Mouse (Mus musculus) E14TG2a.4 (cell line): Measurements from ENCODE around the gene Trio.
"Not testable (repeated sequence)": the region's sequence is repeated elsewhere in the genome, so short reads cannot be mapped to it uniquely, and the experiment has no call there.

ENCODE experiments used
- H3K27me3 ChIP-seq: 2 replicates; pipeline ENCODE4 v1.6.1; 2014; ENCODE audit warnings: low read length, control low read depth; ENCODE audit not compliant: insufficient read depth
- H3K36me3 ChIP-seq: 2 replicates; pipeline ENCODE4 v1.6.1; 2014; ENCODE audit warnings: low read length, control low read depth; ENCODE audit not compliant: insufficient read depth
- H3K4me1 ChIP-seq: replicated peaks from 2 replicates; pipeline ENCODE4 v1.6.1; 2014; ENCODE audit warnings: low read depth, low read length, control low read depth
- H3K4me3 ChIP-seq: replicated peaks from 2 replicates; pipeline ENCODE4 v1.5.1; 2014; ENCODE audit warnings: mild to moderate bottlenecking, low read length
- H3K9me3 ChIP-seq: 2 replicates; pipeline ENCODE4 v1.6.1; 2014; ENCODE audit warnings: low read length, control low read depth
- CTCF ChIP-seq: conservative IDR thresholded peaks from 2 replicates; pipeline ENCODE4 v1.5.1; 2014; ENCODE audit warnings: low read length
- NANOG ChIP-seq: IDR thresholded peaks from 2 replicates; pipeline ENCODE4 v1.6.1; 2014; ENCODE audit warnings: borderline replicate concordance, low read length, mixed read lengths
- POU5F1 ChIP-seq: IDR thresholded peaks from 2 replicates; pipeline ENCODE4 v1.6.1; 2014; ENCODE audit warnings: low read length, borderline replicate concordance

Trio gene

GRCm38 (mm10) chr15:27856050-27856787 lies 169.4 kb downstream of the Trio start:
- Histone ChIP-seq H3K9me3 (no peaks in the 10 kb centered on the region), H3K36me3 (no peaks in the 10 kb centered on the region; the same call in 1 of the 2 replicates), H3K4me3 (no peak overlapping the region), H3K4me1 (peaks cover 37% of the 10 kb centered on the region), H3K27me3 (peaks cover 13% of the 10 kb centered on the region; the same call in 1 of the 2 replicates)
- TF ChIP-seq CTCF (no peak), NANOG (no peak), POU5F1 (no peak)

- no peaks in the 10 kb centered on the region for H3K9me3 ChIP-seq
- peaks cover 6% of the 10 kb centered on the region; the same call in 1 of the 2 replicates for H3K27me3 ChIP-seq
- TF ChIP-seq CTCF (0 out of 2 replicates have a peak, but pooled peaks have one; percentile 2), NANOG (no peak)
Observed at GRCm38 (mm10) chr15:27851312-27851711, 174.3 kb downstream of the Trio start.

GRCm38 (mm10) chr15:27850904-27851303 lies 174.7 kb downstream of the Trio start:
- Histone ChIP-seq H3K36me3 (peaks cover 8% of the 10 kb centered on the region; the same call in 1 of the 2 replicates), H3K4me3 (peak overlapping the region; percentile 56)
- TF ChIP-seq POU5F1: no peak
- peak; percentile 68 for TF ChIP-seq CTCF

More at GRCm38 (mm10) chr15:27851312-27851711, 174.3 kb downstream of the Trio start:
- Histone ChIP-seq H3K4me1 (peaks cover 26% of the 10 kb centered on the region), H3K36me3 (peaks cover 5% of the 10 kb centered on the region; the same call in 1 of the 2 replicates), H3K4me3 (peak overlapping the region; percentile 56)

GRCm38 (mm10) chr15:27849910-27850309 lies 175.7 kb downstream of the Trio start:
- Histone ChIP-seq H3K36me3 (peaks cover 8% of the 10 kb centered on the region; the same call in 1 of the 2 replicates), H3K27me3 (peaks cover 6% of the 10 kb centered on the region; the same call in 1 of the 2 replicates), H3K4me3 (no peak overlapping the region), H3K9me3 (no peaks in the 10 kb centered on the region), H3K4me1 (peaks cover 15% of the 10 kb centered on the region)
- no peak for TF ChIP-seq NANOG
- no peak for TF ChIP-seq CTCF
- TF ChIP-seq POU5F1: no peak

More at GRCm38 (mm10) chr15:27850904-27851303, 174.7 kb downstream of the Trio start:
- Histone ChIP-seq H3K4me1 (peaks cover 22% of the 10 kb centered on the region), H3K9me3 (no peaks in the 10 kb centered on the region), H3K27me3 (peaks cover 6% of the 10 kb centered on the region; the same call in 1 of the 2 replicates)

DNA sequence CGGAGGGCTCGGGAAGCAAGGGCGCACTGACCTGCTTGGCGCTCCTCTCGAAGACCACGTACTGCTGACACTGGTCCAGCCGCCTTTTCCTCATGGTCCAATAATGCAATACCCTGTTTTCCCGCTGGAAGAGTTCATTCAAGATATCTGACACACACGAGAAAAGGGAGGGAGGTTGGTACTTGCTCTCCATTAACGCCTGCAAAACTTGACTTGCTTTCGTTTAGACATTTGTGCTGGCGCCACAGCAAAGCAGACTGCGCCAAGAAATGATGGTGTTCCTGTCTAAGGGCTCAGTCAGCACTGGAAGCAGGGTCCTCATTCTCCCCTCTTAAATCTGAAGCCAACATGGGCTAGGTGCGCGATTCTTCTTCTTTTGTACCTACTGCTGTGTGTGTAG lies 184.0 kb downstream of the Trio start:
- Histone ChIP-seq H3K36me3 (peaks cover 13% of the 10 kb centered on the region), H3K9me3 (no peaks in the 10 kb centered on the region), H3K27me3 (no peaks in the 10 kb centered on the region), H3K4me3 (peak overlapping the region; percentile 21; the same call in 1 of the 2 replicates), H3K4me1 (peaks cover 17% of the 10 kb centered on the region; the same call in 1 of the 2 replicates)
- TF ChIP-seq CTCF (no peak), POU5F1 (no peak), NANOG (no peak)

GRCm38 (mm10) chr15:27840579-27840978 lies 185.1 kb downstream of the Trio start:
- H3K4me3 ChIP-seq: no peak overlapping the region
- peaks cover 17% of the 10 kb centered on the region; the same call in 1 of the 2 replicates for H3K4me1 ChIP-seq
- peaks cover 8% of the 10 kb centered on the region; the same call in 1 of the 2 replicates for H3K36me3 ChIP-seq
- TF ChIP-seq NANOG: no peak
- TF ChIP-seq CTCF: no peak
- no peak for TF ChIP-seq POU5F1
- no peaks in the 10 kb centered on the region for H3K9me3 ChIP-seq
- no peaks in the 10 kb centered on the region for H3K27me3 ChIP-seq

- H3K4me1 ChIP-seq: peaks cover 17% of the 10 kb centered on the region; the same call in 1 of the 2 replicates
- peaks cover 8% of the 10 kb centered on the region; the same call in 1 of the 2 replicates for H3K36me3 ChIP-seq
- no peaks in the 10 kb centered on the region for H3K27me3 ChIP-seq
- TF ChIP-seq CTCF (no peak), POU5F1 (no peak), NANOG (no peak)
- no peaks in the 10 kb centered on the region for H3K9me3 ChIP-seq
- no peak overlapping the region for H3K4me3 ChIP-seq
Observed at GRCm38 (mm10) chr15:27840125-27840524, 185.5 kb downstream of the Trio start.

GRCm38 (mm10) chr15:27831646-27832045 lies 194.0 kb downstream of the Trio start:
- no peak for TF ChIP-seq NANOG
- no peak for TF ChIP-seq CTCF
- no peak for TF ChIP-seq POU5F1
- H3K4me1 ChIP-seq: no peaks in the 10 kb centered on the region
- H3K27me3 ChIP-seq: no peaks in the 10 kb centered on the region
- H3K4me3 ChIP-seq: no peak overlapping the region
- peaks cover 6% of the 10 kb centered on the region; the same call in 1 of the 2 replicates for H3K36me3 ChIP-seq
- H3K9me3 ChIP-seq: no peaks in the 10 kb centered on the region

GRCm38 (mm10) chr15:27827871-27828270 lies 197.8 kb downstream of the Trio start:
- peaks cover 10% of the 10 kb centered on the region; the same call in 1 of the 2 replicates for H3K36me3 ChIP-seq
- H3K9me3 ChIP-seq, H3K4me3 ChIP-seq, H3K27me3 ChIP-seq, H3K4me1 ChIP-seq: not testable (repeated sequence)
